Mouse (Mus musculus) heart, embryonic 10.5 days (tissue): ENCODE data around the gene Ube2b. TPM values are rescaled to one million over a fixed set of nuclear protein-coding genes. Genes with fewer than 3 reads are reported as not detected.

Source experiments
- DNase-seq: peaks from one replicate; pipeline ENCODE4 v3.0.0-alpha.2; 2017; ENCODE audit warnings: low spot score
- H3K27ac ChIP-seq: fragments of 300-500 bp; sonication (generic); 2 replicates; pipeline ENCODE4 v1.5.1; 2016; ENCODE audit warnings: mild to moderate bottlenecking
- H3K27me3 ChIP-seq: fragments of 300-500 bp; sonication (generic); 2 replicates; pipeline ENCODE4 v1.6.1; 2016; ENCODE audit warnings: mild to moderate bottlenecking; ENCODE audit not compliant: poor library complexity, insufficient read depth, severe bottlenecking
- H3K36me3 ChIP-seq: fragments of 300-500 bp; sonication (generic); 2 replicates; pipeline ENCODE4 v1.6.1; 2016; ENCODE audit warnings: mild to moderate bottlenecking, moderate library complexity
- H3K4me1 ChIP-seq: fragments of 300-500 bp; sonication (generic); 2 replicates; pipeline ENCODE4 v1.6.1; 2016; ENCODE audit warnings: mild to moderate bottlenecking
- H3K4me3 ChIP-seq: fragments of 300-500 bp; sonication (generic); 2 replicates; pipeline ENCODE4 v1.5.1; 2016; ENCODE audit warnings: mild to moderate bottlenecking, moderate library complexity
- H3K9me3 ChIP-seq: fragments of 300-500 bp; sonication (generic); 2 replicates; pipeline ENCODE4 v1.6.1; 2016; ENCODE audit warnings: mild to moderate bottlenecking, moderate library complexity
- WGBS: fragments of 180-500 bp; shearing (Covaris S2); methylation state at CpG from one replicate; pipeline ENCODE4 v1.1.7; 2016; 5-methylcytosine and 5-hydroxymethylcytosine counted together
- polyA plus RNA-seq: library from polyadenylated mRNA; unstranded; fragments of >200 nt; fragmentation: Nextera tagmentation; extraction: Ambion mirVana; gene quantifications from 2 replicates; pipeline ENCODE4 v1.2.1, GENCODE M21; 2016

Gene Ube2b
- polyA plus RNA-seq, 1 experiment from 2014 or later = 224 TPM

GRCm38 (mm10) chr11:52003505-52003771 lies 2.9 kb upstream of the Ube2b start:
- no peak for DNase-seq
- Histone ChIP-seq H3K36me3 (no peaks in the 10 kb centered on the region), H3K27ac (peak overlapping the region; percentile 94), H3K4me3 (peak overlapping the region; percentile 89), H3K9me3 (no peaks in the 10 kb centered on the region), H3K27me3 (no peaks in the 10 kb centered on the region), H3K4me1 (peaks cover 12% of the 10 kb centered on the region)
- WGBS = 16% methylated on average over 4 of the region's 4 CpGs

GRCm38 (mm10) chr11:52002842-52003504 lies 2.4 kb upstream of the Ube2b start:
- Histone ChIP-seq H3K4me1 (peaks cover 13% of the 10 kb centered on the region), H3K36me3 (no peaks in the 10 kb centered on the region), H3K9me3 (no peaks in the 10 kb centered on the region), H3K4me3 (peak overlapping the region; percentile 89), H3K27ac (peak overlapping the region; percentile 94), H3K27me3 (no peaks in the 10 kb centered on the region)
- WGBS = 75% methylated on average over 13 of the region's 13 CpGs
- no peak for DNase-seq

- Histone ChIP-seq H3K4me3 (no peak overlapping the region), H3K36me3 (peaks cover 9% of the 10 kb centered on the region), H3K27ac (peak overlapping the region; percentile 99; the same call in 1 of the 2 replicates), H3K4me1 (peaks cover 13% of the 10 kb centered on the region), H3K27me3 (no peaks in the 10 kb centered on the region), H3K9me3 (no peaks in the 10 kb centered on the region)
- WGBS = 90% methylated on average over 8 of the region's 8 CpGs
- no peak for DNase-seq
These were observed 1.3 kb upstream of the Ube2b start for GRCm38 (mm10) chr11:52001861-52002260.

GRCm38 (mm10) chr11:52001341-52001740 lies 779 bp upstream of the Ube2b start:
- DNase-seq = no peak
- WGBS = 74% methylated on average over 10 of the region's 10 CpGs
- H3K27ac ChIP-seq = peak overlapping the region; percentile 99; the same call in 1 of the 2 replicates
- no peaks in the 10 kb centered on the region for H3K27me3 ChIP-seq
- peak overlapping the region; percentile 93 for H3K4me3 ChIP-seq
- peaks cover 14% of the 10 kb centered on the region for H3K36me3 ChIP-seq
- H3K9me3 ChIP-seq = no peaks in the 10 kb centered on the region
- H3K4me1 ChIP-seq = peaks cover 13% of the 10 kb centered on the region

GRCm38 (mm10) chr11:51999611-52000289 lies 812 bp downstream of the Ube2b start:
- under 1% methylated on average over 29 of the region's 29 CpGs for WGBS
- H3K4me3 ChIP-seq = peak overlapping the region; percentile 93
- H3K9me3 ChIP-seq = no peaks in the 10 kb centered on the region
- DNase-seq = peak; percentile 89
- H3K4me1 ChIP-seq = peaks cover 13% of the 10 kb centered on the region
- H3K27me3 ChIP-seq = no peaks in the 10 kb centered on the region
- H3K27ac ChIP-seq = peak overlapping the region; percentile 99
- H3K36me3 ChIP-seq = peaks cover 30% of the 10 kb centered on the region

GRCm38 (mm10) chr11:51971644-51972043 lies 28.9 kb downstream of the Ube2b start:
- Histone ChIP-seq H3K36me3 (peaks cover 60% of the 10 kb centered on the region), H3K9me3 (no peaks in the 10 kb centered on the region), H3K4me1 (peaks cover 13% of the 10 kb centered on the region), H3K4me3 (no peak overlapping the region), H3K27me3 (no peaks in the 10 kb centered on the region), H3K27ac (no peak overlapping the region)
- no peak for DNase-seq
- WGBS = 91% methylated on average over 6 of the region's 6 CpGs

- WGBS = 91% methylated on average over 2 of the region's 2 CpGs
- H3K36me3 ChIP-seq = peaks cover 49% of the 10 kb centered on the region
- DNase-seq = no peak
These were observed 31.1 kb downstream of the Ube2b start for GRCm38 (mm10) chr11:51969511-51969910.

GRCm38 (mm10) chr11:51968896-51969295 lies 31.7 kb downstream of the Ube2b start:
- peaks cover 13% of the 10 kb centered on the region for H3K4me1 ChIP-seq
- no peaks in the 10 kb centered on the region for H3K27me3 ChIP-seq
- peaks cover 43% of the 10 kb centered on the region for H3K36me3 ChIP-seq
- no peak overlapping the region for H3K4me3 ChIP-seq
- H3K9me3 ChIP-seq = no peaks in the 10 kb centered on the region
- H3K27ac ChIP-seq = no peak overlapping the region
- DNase-seq = no peak
- 93% methylated on average over 9 of the region's 9 CpGs for WGBS

More at GRCm38 (mm10) chr11:51969511-51969910, 31.1 kb downstream of the Ube2b start:
- no peak overlapping the region for H3K4me3 ChIP-seq
- H3K9me3 ChIP-seq = no peaks in the 10 kb centered on the region
- peaks cover 13% of the 10 kb centered on the region for H3K4me1 ChIP-seq
- no peaks in the 10 kb centered on the region for H3K27me3 ChIP-seq
- H3K27ac ChIP-seq = no peak overlapping the region

- Histone ChIP-seq H3K4me1 (peaks cover 13% of the 10 kb centered on the region), H3K4me3 (peak within 1 kb of the TSS; percentile 79), H3K27ac (peak within 1 kb of the TSS; percentile 91), H3K27me3 (no peaks in the 10 kb centered on the region), H3K36me3 (peaks cover 32% of the 10 kb centered on the region), H3K9me3 (no peaks in the 10 kb centered on the region)
- 2% methylated on average over 63 of the region's 63 CpGs for WGBS
- DNase-seq = peak; percentile 96
These were observed 32.8 kb downstream of the Ube2b start, which contains the start of gene Cdkn2aipnl for GRCm38 (mm10) chr11:51967443-51968401. Cdkn2aipnl (plus strand) TSS chr11:51967661.

GRCm38 (mm10) chr11:51966651-51967050 lies 33.9 kb downstream of the Ube2b start:
- Histone ChIP-seq H3K27me3 (no peaks in the 10 kb centered on the region), H3K4me1 (peaks cover 13% of the 10 kb centered on the region), H3K36me3 (peaks cover 21% of the 10 kb centered on the region), H3K9me3 (no peaks in the 10 kb centered on the region), H3K27ac (no peak overlapping the region), H3K4me3 (no peak overlapping the region)
- 74% methylated on average over 5 of the region's 5 CpGs for WGBS
- DNase-seq = no peak

- H3K27me3 ChIP-seq = no peaks in the 10 kb centered on the region
- no peak overlapping the region for H3K27ac ChIP-seq
- 90% methylated on average over 7 of the region's 7 CpGs for WGBS
- no peaks in the 10 kb centered on the region for H3K36me3 ChIP-seq
- no peaks in the 10 kb centered on the region for H3K9me3 ChIP-seq
- peaks cover 2% of the 10 kb centered on the region; the same call in 1 of the 2 replicates for H3K4me1 ChIP-seq
- DNase-seq = no peak
- H3K4me3 ChIP-seq = no peak overlapping the region
These were observed 38.3 kb downstream of the Ube2b start for GRCm38 (mm10) chr11:51962277-51962676.

- Histone ChIP-seq H3K36me3 (no peaks in the 10 kb centered on the region), H3K27me3 (no peaks in the 10 kb centered on the region), H3K4me1 (no peaks in the 10 kb centered on the region), H3K4me3 (no peak overlapping the region), H3K9me3 (no peaks in the 10 kb centered on the region), H3K27ac (no peak overlapping the region)
- WGBS = 81% methylated on average over 8 of the region's 8 CpGs
- no peak for DNase-seq
These were observed 38.8 kb downstream of the Ube2b start for GRCm38 (mm10) chr11:51961761-51962160.
